Mouse (Mus musculus) forebrain, embryonic 12.5 days (tissue): Measurements from ENCODE around the gene L1cam. TPM values are rescaled to one million over a fixed set of nuclear protein-coding genes. Genes with fewer than 3 reads are reported as not detected.
A peak's percentile ranks its signal among the peaks of the same experiment; 100 is the strongest.

ENCODE experiments used
- ATAC-seq: fragments of 200-750 bp; cut with Nextera tagmentation; 2 replicates; pipeline ENCODE4 v1.8.0; 2017; ENCODE audit warnings: moderate TSS enrichment; ENCODE audit not compliant: low FRiP score
- H3K27ac ChIP-seq: fragments of 300-500 bp; sonication (generic); 2 replicates; pipeline ENCODE4 v1.5.1; 2016; ENCODE audit warnings: mild to moderate bottlenecking
- H3K27me3 ChIP-seq: fragments of 300-500 bp; sonication (generic); 2 replicates; pipeline ENCODE4 v1.6.1; 2016; ENCODE audit warnings: mild to moderate bottlenecking
- H3K36me3 ChIP-seq: fragments of 300-500 bp; sonication (generic); replicated peaks from 2 replicates; pipeline ENCODE4 v1.6.1; 2016; ENCODE audit warnings: mild to moderate bottlenecking
- H3K4me1 ChIP-seq: fragments of 300-500 bp; sonication (generic); 2 replicates; pipeline ENCODE4 v1.6.1; 2016
- H3K4me2 ChIP-seq: fragments of 300-500 bp; sonication (generic); 2 replicates; pipeline ENCODE4 v1.6.1; 2016; ENCODE audit warnings: mild to moderate bottlenecking, moderate library complexity
- H3K4me3 ChIP-seq: fragments of 300-500 bp; sonication (generic); replicated peaks from 2 replicates; pipeline ENCODE4 v1.5.1; 2016; ENCODE audit warnings: mild to moderate bottlenecking
- H3K9ac ChIP-seq: fragments of 300-500 bp; sonication (generic); 2 replicates; pipeline ENCODE4 v1.6.1; 2016; ENCODE audit warnings: mild to moderate bottlenecking
- H3K9me3 ChIP-seq: fragments of 300-500 bp; sonication (generic); 2 replicates; pipeline ENCODE4 v1.6.1; 2016
- WGBS: fragments of 180-500 bp; shearing (Covaris S2); methylation state at CpG from one replicate; pipeline ENCODE4 v1.1.7; 2016; 5-methylcytosine and 5-hydroxymethylcytosine counted together
- polyA plus RNA-seq: library from polyadenylated mRNA; unstranded; fragments of >200 nt; fragmentation: Nextera tagmentation; extraction: Ambion mirVana; gene quantifications from 2 replicates; pipeline ENCODE4 v1.2.1, GENCODE M21; 2016

The L1cam gene
- polyA plus RNA-seq, 1 experiment from 2014 or later: 33.1 TPM

DNA sequence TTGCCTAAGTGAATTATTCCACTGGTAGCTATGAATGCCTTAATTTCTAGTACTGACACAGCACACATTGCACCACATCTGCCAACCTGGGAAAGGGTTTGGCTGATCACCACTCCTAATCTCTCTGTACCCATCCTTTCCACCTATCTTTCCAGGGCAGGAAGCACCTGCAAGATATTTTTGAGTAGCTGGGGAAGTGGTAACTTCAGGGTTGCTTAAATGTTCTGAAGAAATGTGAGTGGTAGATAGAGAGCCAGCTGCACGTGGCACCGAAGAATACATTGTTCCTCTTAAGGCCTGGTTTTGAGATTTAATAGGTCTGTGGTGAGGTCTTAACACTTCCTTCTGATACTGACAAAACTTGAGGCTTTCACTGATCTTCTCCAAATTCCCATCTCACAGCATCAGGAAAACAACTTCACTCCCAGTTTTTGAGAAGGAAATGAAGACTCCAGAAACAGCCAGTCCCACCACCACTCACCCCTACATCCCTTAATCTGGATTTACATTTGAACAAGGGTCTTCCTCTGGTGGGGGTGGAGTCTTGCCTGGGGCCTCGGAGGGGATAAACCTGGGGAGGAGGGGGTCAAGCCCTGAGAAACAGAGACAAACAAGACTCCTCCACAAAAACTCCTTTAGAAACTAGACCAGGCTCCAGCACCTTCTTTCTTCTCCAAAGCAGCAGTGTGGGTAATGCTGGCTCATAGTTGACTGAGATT lies 79.2 kb downstream of the L1cam start:
- Histone ChIP-seq H3K9ac (no peak overlapping the region), H3K36me3 (no peaks in the 10 kb centered on the region), H3K27me3 (no peaks in the 10 kb centered on the region), H3K4me2 (no peak overlapping the region), H3K4me3 (no peak overlapping the region), H3K4me1 (0 out of 2 replicates have a peak, but pooled peaks cover 3% of the 10 kb centered on the region), H3K9me3 (no peaks in the 10 kb centered on the region), H3K27ac (no peak overlapping the region)
- 54% methylated on average over 3 of the region's 3 CpGs for WGBS
- no peak for ATAC-seq

DNA sequence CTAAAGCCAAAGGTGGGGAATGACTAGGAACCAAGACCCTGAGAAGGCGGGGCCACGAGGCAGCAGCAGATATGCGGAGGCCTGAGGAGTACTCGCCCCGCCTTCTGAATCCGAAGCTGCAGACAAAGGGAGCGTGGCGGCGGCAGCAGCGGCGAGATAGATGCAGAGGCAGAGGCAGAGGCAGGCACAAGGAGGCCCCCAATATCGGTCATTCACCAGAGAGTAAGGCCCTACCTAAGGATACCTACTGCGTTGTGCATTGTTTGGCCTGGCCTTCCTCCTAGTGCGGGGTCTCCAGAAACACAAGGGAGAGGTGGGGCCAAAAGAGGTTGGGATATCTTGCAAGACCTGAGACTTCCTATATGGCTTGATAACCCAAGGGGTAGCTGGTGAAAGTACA lies 80.8 kb downstream of the L1cam start:
- 0 out of 2 replicates have a peak, but pooled peaks cover 3% of the 10 kb centered on the region for H3K4me1 ChIP-seq
- peak overlapping the region; percentile 25 for H3K4me3 ChIP-seq
- no peaks in the 10 kb centered on the region for H3K9me3 ChIP-seq
- ATAC-seq: peak; percentile 89
- no peaks in the 10 kb centered on the region for H3K27me3 ChIP-seq
- H3K27ac ChIP-seq: peak overlapping the region; percentile 53; the same call in 1 of the 2 replicates
- peak overlapping the region; percentile 45 for H3K4me2 ChIP-seq
- 24% methylated on average over 11 of the region's 14 CpGs for WGBS
- H3K9ac ChIP-seq: peak overlapping the region; percentile 44
- no peaks in the 10 kb centered on the region for H3K36me3 ChIP-seq

- Histone ChIP-seq H3K36me3 (no peaks in the 10 kb centered on the region), H3K27ac (no peak overlapping the region), H3K9ac (no peak overlapping the region), H3K4me1 (peaks cover 9% of the 10 kb centered on the region), H3K27me3 (no peaks in the 10 kb centered on the region), H3K4me3 (no peak overlapping the region), H3K9me3 (no peaks in the 10 kb centered on the region), H3K4me2 (no peak overlapping the region)
- 69% methylated on average over 1 of the region's 1 CpGs for WGBS
- peak; percentile 49; the same call in 1 of the 2 replicates for ATAC-seq
Measured at GRCm38 (mm10) chrX:73805814-73806213, 90.1 kb downstream of the L1cam start.

Other genes starting within 250 kb of the L1cam start
- gene Pnck, start 236.0 kb downstream of the L1cam start, polyA plus RNA-seq: 31.2 and 32.1 TPM in 2 replicates
- gene Slc6a8, start 223.0 kb downstream of the L1cam start, polyA plus RNA-seq: 7.5 and 8.0 TPM in 2 replicates
- gene Bcap31, start 179.9 kb downstream of the L1cam start, polyA plus RNA-seq: 105 and 117 TPM in 2 replicates
- 9.2 and 10.4 TPM in 2 replicates for gene Abcd1, start 179.5 kb downstream of the L1cam start, polyA plus RNA-seq
- 0.08 and 0.19 TPM in 2 replicates for gene Plxnb3, start 139.0 kb downstream of the L1cam start, polyA plus RNA-seq
- gene Srpk3, start 121.7 kb downstream of the L1cam start, polyA plus RNA-seq: 0.95 and 1.3 TPM in 2 replicates
- 163 and 164 TPM in 2 replicates for gene Idh3g, start 109.2 kb downstream of the L1cam start, polyA plus RNA-seq
- 106 and 117 TPM in 2 replicates for gene Ssr4, start 109.1 kb downstream of the L1cam start, polyA plus RNA-seq
- gene Pdzd4, start 71.1 kb downstream of the L1cam start, polyA plus RNA-seq: 2.3 and 2.6 TPM in 2 replicates
- gene Avpr2, start 4.0 kb downstream of the L1cam start, polyA plus RNA-seq: 0.29 TPM in 1 of 2 replicates, not detected in the other
- gene Arhgap4, start 25.8 kb upstream of the L1cam start, polyA plus RNA-seq: 1.8 and 3.6 TPM in 2 replicates
- gene Naa10, start 25.8 kb upstream of the L1cam start, polyA plus RNA-seq: 115 and 117 TPM in 2 replicates
- gene Renbp, start 34.7 kb upstream of the L1cam start, polyA plus RNA-seq: 10.9 and 11.7 TPM in 2 replicates
- 85.9 and 101 TPM in 2 replicates for gene Hcfc1, start 70.3 kb upstream of the L1cam start, polyA plus RNA-seq
- 52.8 and 55.2 TPM in 2 replicates for gene Irak1, start 127.8 kb upstream of the L1cam start, polyA plus RNA-seq
- gene Opn1mw, start 231.4 kb upstream of the L1cam start, polyA plus RNA-seq: not detected in 2 replicates
- 18.2 and 19.2 TPM in 2 replicates for gene Mecp2, start 239.3 kb upstream of the L1cam start, polyA plus RNA-seq